Mouse (Mus musculus) C2C12 (cell line): ENCODE data around the gene Cntn2. TPM values are rescaled to one million over a fixed set of nuclear protein-coding genes. Genes with fewer than 3 reads are reported as not detected.
"Not testable (repeated sequence)": the region's sequence is repeated elsewhere in the genome, so short reads cannot be mapped to it uniquely, and the experiment has no call there.

Experiments
- H3K27me3 ChIP-seq: one replicate; pipeline ENCODE4 v1.6.1; 2011; ENCODE audit not compliant: control insufficient read depth, insufficient read depth, insufficient read length
- H3K36me3 ChIP-seq: one replicate; pipeline ENCODE4 v1.6.1; 2011; ENCODE audit not compliant: control insufficient read depth, insufficient read depth
- H3K4me3 ChIP-seq: one replicate; pipeline ENCODE4 v1.5.1; 2011; ENCODE audit warnings: mild to moderate bottlenecking, control low read depth; ENCODE audit not compliant: poor library complexity, insufficient read depth, severe bottlenecking
- H3K79me2 ChIP-seq: one replicate; pipeline ENCODE4 v1.6.1; 2011; ENCODE audit not compliant: control insufficient read depth, insufficient read depth
- H3K79me3 ChIP-seq: one replicate; pipeline ENCODE4 v1.6.1; 2011; ENCODE audit warnings: low read depth, control low read depth
- H3ac ChIP-seq: one replicate; pipeline ENCODE3; 2011; ENCODE audit warnings: low read depth; ENCODE audit not compliant: control insufficient read depth, insufficient read length
- CEBPB ChIP-seq: IDR thresholded peaks from one replicate; pipeline ENCODE4 v1.6.1; 2011; ENCODE audit warnings: low read depth, mild to moderate bottlenecking, control low read depth, moderate library complexity
- CTCF ChIP-seq: IDR thresholded peaks from one replicate; pipeline ENCODE4 v1.5.1; 2011; ENCODE audit not compliant: control insufficient read depth, insufficient read depth, insufficient read length
- FOSL1 ChIP-seq: IDR thresholded peaks from one replicate; pipeline ENCODE4 v1.8.0; 2011; ENCODE audit warnings: mild to moderate bottlenecking, low read length; ENCODE audit not compliant: poor library complexity, insufficient read depth, severe bottlenecking
- MAX ChIP-seq: IDR thresholded peaks from one replicate; pipeline ENCODE4 v1.6.1; 2011; ENCODE audit warnings: mild to moderate bottlenecking, control low read depth
- MYOD1 ChIP-seq: IDR thresholded peaks from one replicate; pipeline ENCODE4 v1.6.1; 2011; ENCODE audit warnings: low read depth; ENCODE audit not compliant: control insufficient read depth, insufficient read length
- MYOG ChIP-seq: IDR thresholded peaks from one replicate; pipeline ENCODE4 v1.6.1; 2011; ENCODE audit not compliant: control insufficient read depth, insufficient read length; ENCODE audit errors: extremely low read depth
- USF1 ChIP-seq: IDR thresholded peaks from one replicate; pipeline ENCODE4 v1.6.1; 2011; ENCODE audit warnings: low read depth, mild to moderate bottlenecking, control low read depth, moderate library complexity
- polyA plus RNA-seq: library from polyadenylated mRNA; unstranded; fragments of >200 nt; fragmentation: generic; extraction: Trizol; gene quantifications from one replicate; pipeline ENCODE4 v1.2.1, GENCODE M21; 2012; ENCODE audit warnings: missing spikeins

Cntn2 gene
- polyA plus RNA-seq, 1 experiment = not detected

GRCm38 (mm10) chr1:132471032-132471431 is 72.0 kb downstream of the Cntn2 start:
- Histone ChIP-seq H3K27me3 (no peaks in the 10 kb centered on the region), H3ac (no peak overlapping the region), H3K36me3 (peaks cover 6% of the 10 kb centered on the region), H3K79me3 (peaks cover 2% of the 10 kb centered on the region), H3K79me2 (peaks cover 3% of the 10 kb centered on the region), H3K4me3 (no peak overlapping the region)
- TF ChIP-seq CTCF (no peak), CEBPB (no peak), MYOD1 (no peak), FOSL1 (no peak), MAX (no peak), USF1 (no peak), MYOG (no peak)

- not testable (repeated sequence) for H3K36me3 ChIP-seq, H3ac ChIP-seq, H3K79me2 ChIP-seq, H3K79me3 ChIP-seq, H3K4me3 ChIP-seq, H3K27me3 ChIP-seq
Measured at GRCm38 (mm10) chr1:132470031-132470430, 73.0 kb downstream of the Cntn2 start.

GRCm38 (mm10) chr1:132469519-132469918 is 73.5 kb downstream of the Cntn2 start:
- Histone ChIP-seq H3K4me3 (no peak overlapping the region), H3K79me3 (peaks cover 2% of the 10 kb centered on the region), H3ac (no peak overlapping the region), H3K27me3 (no peaks in the 10 kb centered on the region), H3K36me3 (peaks cover 6% of the 10 kb centered on the region), H3K79me2 (no peaks in the 10 kb centered on the region)
- TF ChIP-seq FOSL1 (no peak), USF1 (no peak), MYOG (no peak), CTCF (no peak), MYOD1 (no peak), CEBPB (no peak)

- no peaks in the 10 kb centered on the region for H3K79me2 ChIP-seq
- no peak overlapping the region for H3K4me3 ChIP-seq
- no peaks in the 10 kb centered on the region for H3K27me3 ChIP-seq
- no peaks in the 10 kb centered on the region for H3K79me3 ChIP-seq
- no peak overlapping the region for H3ac ChIP-seq
- peaks cover 6% of the 10 kb centered on the region for H3K36me3 ChIP-seq
- TF ChIP-seq CEBPB = no peak
- no peak for TF ChIP-seq CTCF
- TF ChIP-seq MYOG = no peak
- no peak for TF ChIP-seq FOSL1
- TF ChIP-seq USF1 = no peak
- TF ChIP-seq MYOD1 = no peak
- no peak for TF ChIP-seq MAX
Measured at GRCm38 (mm10) chr1:132468926-132469325, 74.1 kb downstream of the Cntn2 start.

- H3K79me2 ChIP-seq = no peaks in the 10 kb centered on the region
- no peaks in the 10 kb centered on the region for H3K79me3 ChIP-seq
- H3ac ChIP-seq = no peak overlapping the region
- no peak for TF ChIP-seq CTCF
- no peak for TF ChIP-seq MYOD1
- TF ChIP-seq MAX = no peak
- TF ChIP-seq MYOG = no peak
- TF ChIP-seq CEBPB = no peak
- TF ChIP-seq USF1 = no peak
- TF ChIP-seq FOSL1 = no peak
- H3K4me3 ChIP-seq = no peak overlapping the region
- no peaks in the 10 kb centered on the region for H3K27me3 ChIP-seq
- H3K36me3 ChIP-seq = peaks cover 19% of the 10 kb centered on the region
Measured at GRCm38 (mm10) chr1:132464651-132465050, 78.4 kb downstream of the Cntn2 start.

Other genes starting within 250 kb of the Cntn2 start
- gene Klhdc8a, start 244.6 kb downstream of the Cntn2 start, polyA plus RNA-seq = 19.0 TPM
- 11.7 TPM for gene Nuak2, start 227.1 kb downstream of the Cntn2 start, polyA plus RNA-seq
- 37.3 TPM for gene Tmcc2, start 152.0 kb downstream of the Cntn2 start, polyA plus RNA-seq
- 4.0 TPM for gene Dstyk, start 125.7 kb downstream of the Cntn2 start, polyA plus RNA-seq
- 22.2 TPM for gene Rbbp5, start 65.9 kb downstream of the Cntn2 start, polyA plus RNA-seq
- gene Tmem81, start 37.0 kb downstream of the Cntn2 start, polyA plus RNA-seq = 1.3 TPM
- gene Nfasc, start 198.5 kb upstream of the Cntn2 start, polyA plus RNA-seq = not detected